Mouse (Mus musculus): ENCODE measurements around the gene Gm6034.
"Not testable (repeated sequence)": the region's sequence is repeated elsewhere in the genome, so short reads cannot be mapped to it uniquely, and the experiment has no call there.

DNA sequence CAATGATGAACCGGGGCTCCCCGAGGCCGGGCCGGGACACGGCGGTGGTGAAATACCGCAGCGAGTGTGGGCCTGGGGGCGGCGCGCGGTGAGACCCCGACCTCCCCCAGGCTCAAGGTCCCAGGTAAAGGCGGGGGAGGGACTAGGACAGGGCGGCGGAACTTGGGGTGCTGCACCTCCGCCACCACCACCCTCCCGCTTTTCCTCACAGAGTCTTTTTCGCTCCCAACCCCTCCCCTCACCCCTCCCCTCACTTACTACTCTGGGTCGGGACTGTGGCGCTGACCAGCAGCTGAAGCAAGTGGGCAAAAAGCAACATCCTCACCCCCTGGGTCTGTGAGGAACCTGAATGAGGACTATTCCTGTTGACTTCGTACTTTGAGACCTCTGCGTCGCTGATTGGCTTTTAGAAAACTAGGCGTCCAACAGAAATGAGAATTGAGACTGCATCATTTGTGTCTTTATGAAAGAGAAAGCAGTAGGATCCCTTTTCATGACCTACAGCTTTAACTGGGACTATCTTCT is 10.3 kb upstream of the Gm6034 start, which contains the start of gene H2-T23:
- not testable (repeated sequence) for TF ChIP-seq CTCF (IDR thresholded peaks at IDR 0.05; ENCODE audit: control insufficient read depth, insufficient read depth, insufficient replicate concordance, low read depth, low read length); POLR2A (IDR thresholded peaks at IDR 0.05; ENCODE audit: control insufficient read depth, low read depth, low read length)
